Mouse (Mus musculus) monocyte, adult 5-6 weeks (primary cell): ENCODE measurements around the gene Olfr1085. TPM values are rescaled to one million over a fixed set of nuclear protein-coding genes. Genes with fewer than 3 reads are reported as not detected.
"Not testable (repeated sequence)": the region's sequence is repeated elsewhere in the genome, so short reads cannot be mapped to it uniquely, and the experiment has no call there.

Source experiments
- ATAC-seq: fragments of 153-309, 156-312 bp; replicated peaks from 2 replicates; pipeline ENCODE4 v1.8.0; 2017; ENCODE audit warnings: mild to moderate bottlenecking; ENCODE audit not compliant: low TSS enrichment, insufficient number of reproducible peaks, severe bottlenecking, poor library complexity, low FRiP score
- total RNA-seq: library from RNA; stranded (forward); fragments of 200-1000, 200-491, 200-594 nt; gene quantifications from 3 replicates; pipeline ENCODE4 v1.2.3, GENCODE M21; 2017

Olfr1085 gene
- total RNA-seq, result not detected in 3 replicates

GRCm38 (mm10) chr2:86661919-86662318 is at the start of gene Olfr1085:
Gene Olfr1085 (minus strand): TSS chr2:86662019.
- no peak for ATAC-seq

DNA sequence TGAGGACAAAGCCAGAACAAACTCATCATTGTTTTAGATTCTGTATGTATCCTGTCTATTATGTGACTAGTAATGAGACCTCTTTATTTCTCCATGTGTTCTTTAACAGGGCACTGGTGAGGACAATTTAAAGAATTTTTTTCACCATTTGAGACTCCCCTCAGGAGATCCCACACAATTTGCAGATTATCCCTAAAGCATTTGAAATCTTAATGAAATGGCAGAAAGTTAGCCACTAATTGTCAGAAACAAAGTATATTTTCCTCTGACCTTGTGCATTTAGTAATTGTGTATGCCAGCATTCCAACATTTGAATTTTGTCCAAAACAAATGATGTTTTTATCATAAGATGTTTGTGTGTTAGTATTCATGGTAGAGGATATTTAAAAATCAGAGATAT is 36.5 kb upstream of the Olfr1085 start, which contains the start of gene Olfr1087:
TSS of gene Olfr1087 (minus strand) at position 101 of the 400 bp plus-strand sequence.
- no peak for ATAC-seq

GRCm38 (mm10) chr2:86679992-86680391 is 18.2 kb upstream of the Olfr1085 start, which contains the start of gene Olfr1086:
Gene Olfr1086 (minus strand): TSS chr2:86680092.
- no peak for ATAC-seq

- ATAC-seq, result not testable (repeated sequence)
Observed at GRCm38 (mm10) chr2:86639625-86640024, 22.2 kb downstream of the Olfr1085 start, which contains the start of gene Olfr1084. Gene Olfr1084 (minus strand): TSS chr2:86639725.

Other genes starting within 250 kb of the Olfr1085 start
- not detected in 3 replicates for gene Olfr1061, start 248.0 kb downstream of the Olfr1085 start, total RNA-seq
- not detected in 3 replicates for gene Olfr1062, start 235.3 kb downstream of the Olfr1085 start, total RNA-seq
- not detected in 3 replicates for gene Olfr1065, start 211.4 kb downstream of the Olfr1085 start, total RNA-seq
- not detected in 3 replicates for gene Olfr1066, start 205.8 kb downstream of the Olfr1085 start, total RNA-seq
- gene Olfr228, start 174.6 kb downstream of the Olfr1085 start, total RNA-seq, result not detected in 3 replicates
- not detected in 3 replicates for gene Olfr1076, start 153.6 kb downstream of the Olfr1085 start, total RNA-seq
- gene Olfr1079, start 119.5 kb downstream of the Olfr1085 start, total RNA-seq, result not detected in 3 replicates
- not detected in 3 replicates for gene Olfr1080, start 103.8 kb downstream of the Olfr1085 start, total RNA-seq
- gene Olfr1082, start 63.1 kb downstream of the Olfr1085 start, total RNA-seq, result not detected in 3 replicates
- not detected in 3 replicates for gene Olfr1084, start 22.3 kb downstream of the Olfr1085 start, total RNA-seq
- not detected in 3 replicates for gene Olfr1086, start 18.1 kb upstream of the Olfr1085 start, total RNA-seq
- not detected in 3 replicates for gene Olfr1087, start 36.4 kb upstream of the Olfr1085 start, total RNA-seq
- gene Olfr1089, start 71.7 kb upstream of the Olfr1085 start, total RNA-seq, result not detected in 3 replicates
- gene Olfr1090, start 97.0 kb upstream of the Olfr1085 start, total RNA-seq, result not detected in 3 replicates
- not detected in 3 replicates for gene Olfr1093, start 120.5 kb upstream of the Olfr1085 start, total RNA-seq
- not detected in 3 replicates for gene Olfr141, start 148.0 kb upstream of the Olfr1085 start, total RNA-seq
- gene Olfr1094, start 162.6 kb upstream of the Olfr1085 start, total RNA-seq, result not detected in 3 replicates
- gene Olfr1095, start 189.7 kb upstream of the Olfr1085 start, total RNA-seq, result not detected in 3 replicates
- gene Gm13723, start 212.8 kb upstream of the Olfr1085 start, total RNA-seq, result not detected in 3 replicates
- not detected in 3 replicates for gene Olfr1097, start 230.2 kb upstream of the Olfr1085 start, total RNA-seq